Mouse (Mus musculus) kidney, embryonic 16.5 days (tissue): ENCODE data around the gene Chchd1. TPM values are rescaled to one million over a fixed set of nuclear protein-coding genes. Genes with fewer than 3 reads are reported as not detected.
A peak's percentile ranks its signal among the peaks of the same experiment; 100 is the strongest.

ENCODE experiments used
- ATAC-seq: fragments of 200-750 bp; cut with Nextera tagmentation; 2 replicates; pipeline ENCODE4 v1.8.0; 2017; ENCODE audit warnings: moderate TSS enrichment; ENCODE audit not compliant: low FRiP score, low TSS enrichment
- H3K27ac ChIP-seq: fragments of 300-500 bp; sonication (generic); 2 replicates; pipeline ENCODE4 v1.5.1; 2014; ENCODE audit warnings: low read length
- H3K27me3 ChIP-seq: fragments of 300-500 bp; sonication (generic); 2 replicates; pipeline ENCODE4 v1.6.1; 2014; ENCODE audit warnings: low read length, control low read depth, mixed read lengths; ENCODE audit not compliant: insufficient read depth
- H3K36me3 ChIP-seq: fragments of 300-500 bp; sonication (generic); 2 replicates; pipeline ENCODE4 v1.6.1; 2014; ENCODE audit warnings: low read length, control low read depth, mixed read lengths; ENCODE audit not compliant: insufficient read depth
- H3K4me1 ChIP-seq: fragments of 300-500 bp; sonication (generic); 2 replicates; pipeline ENCODE4 v1.6.1; 2014; ENCODE audit warnings: low read length, control low read depth, mixed read lengths; ENCODE audit not compliant: insufficient read depth
- H3K4me2 ChIP-seq: fragments of 300-500 bp; sonication (generic); replicated peaks from 2 replicates; pipeline ENCODE4 v1.6.1; 2014; ENCODE audit warnings: low read depth, low read length
- H3K4me3 ChIP-seq: fragments of 300-500 bp; sonication (generic); 2 replicates; pipeline ENCODE4 v1.5.1; 2014; ENCODE audit warnings: mild to moderate bottlenecking, low read length
- H3K9ac ChIP-seq: fragments of 300-500 bp; sonication (generic); replicated peaks from 2 replicates; pipeline ENCODE4 v1.6.1; 2014; ENCODE audit warnings: low read length
- H3K9me3 ChIP-seq: fragments of 300-500 bp; sonication (generic); 2 replicates; pipeline ENCODE4 v1.6.1; 2016; ENCODE audit warnings: low read length, control low read depth
- WGBS: fragments of 180-500 bp; shearing (Covaris S2); extraction: QIAGEN DNeasy Blood & Tissue Kit; methylation state at CpG from one replicate; pipeline ENCODE4 v1.1.7; 2014; 5-methylcytosine and 5-hydroxymethylcytosine counted together
- polyA plus RNA-seq: library from polyadenylated mRNA; unstranded; fragments of >200 nt; fragmentation: Nextera tagmentation; extraction: Ambion mirVana; gene quantifications from 2 replicates; pipeline ENCODE4 v1.2.1, GENCODE M21; 2015

The Chchd1 gene
- polyA plus RNA-seq, 1 experiment from 2014 or later, result 161 TPM

GRCm38 (mm10) chr14:20733952-20734774 is 31.4 kb downstream of the Chchd1 start, which contains the start of gene Ndst2:
Ndst2 (minus strand) TSS chr14:20734562.
- Histone ChIP-seq H3K9ac (peak within 1 kb of the TSS; percentile 96), H3K9me3 (no peaks in the 10 kb centered on the region), H3K36me3 (peaks cover 18% of the 10 kb centered on the region), H3K4me1 (peaks cover 22% of the 10 kb centered on the region), H3K27ac (peak within 1 kb of the TSS; percentile 91), H3K4me2 (peak within 1 kb of the TSS; percentile 88), H3K4me3 (peak within 1 kb of the TSS; percentile 69), H3K27me3 (no peaks in the 10 kb centered on the region)
- under 1% methylated on average over 78 of the region's 81 CpGs for WGBS
- ATAC-seq, result peak; percentile 99

- H3K9ac ChIP-seq, result no peak overlapping the region
- H3K4me2 ChIP-seq, result peak overlapping the region; percentile 88; the same call in 1 of the 2 replicates
- ATAC-seq, result no peak
- H3K27ac ChIP-seq, result peak overlapping the region; percentile 73
- no peaks in the 10 kb centered on the region for H3K9me3 ChIP-seq
- H3K27me3 ChIP-seq, result no peaks in the 10 kb centered on the region
- H3K4me3 ChIP-seq, result no peak overlapping the region
- H3K4me1 ChIP-seq, result peaks cover 22% of the 10 kb centered on the region
- 69% methylated on average over 2 of the region's 2 CpGs for WGBS
- H3K36me3 ChIP-seq, result peaks cover 15% of the 10 kb centered on the region
These were observed 32.2 kb downstream of the Chchd1 start for GRCm38 (mm10) chr14:20735052-20735451.

- Histone ChIP-seq H3K4me3 (no peak overlapping the region), H3K9me3 (no peaks in the 10 kb centered on the region), H3K4me1 (peaks cover 22% of the 10 kb centered on the region), H3K27me3 (no peaks in the 10 kb centered on the region), H3K27ac (0 out of 2 replicates have a peak overlapping the region, but pooled peaks have one; percentile 13), H3K4me2 (no peak overlapping the region), H3K9ac (no peak overlapping the region), H3K36me3 (peaks cover 17% of the 10 kb centered on the region)
- 81% methylated on average over 13 of the region's 13 CpGs for WGBS
- ATAC-seq, result no peak
These were observed 33.1 kb downstream of the Chchd1 start for GRCm38 (mm10) chr14:20735892-20736390.

- Histone ChIP-seq H3K4me2 (no peak overlapping the region), H3K4me1 (peaks cover 16% of the 10 kb centered on the region), H3K9me3 (no peaks in the 10 kb centered on the region), H3K9ac (no peak overlapping the region), H3K27me3 (no peaks in the 10 kb centered on the region), H3K27ac (no peak overlapping the region), H3K4me3 (no peak overlapping the region), H3K36me3 (peaks cover 17% of the 10 kb centered on the region)
- no peak for ATAC-seq
- WGBS, result 42% methylated on average over 14 of the region's 14 CpGs
These were observed 34.5 kb downstream of the Chchd1 start for GRCm38 (mm10) chr14:20737306-20737705.

- no peak overlapping the region for H3K27ac ChIP-seq
- no peak overlapping the region for H3K9ac ChIP-seq
- no peaks in the 10 kb centered on the region for H3K9me3 ChIP-seq
- H3K27me3 ChIP-seq, result no peaks in the 10 kb centered on the region
- no peak overlapping the region for H3K4me2 ChIP-seq
- peaks cover 20% of the 10 kb centered on the region for H3K36me3 ChIP-seq
- ATAC-seq, result no peak
- WGBS, result 88% methylated on average over 8 of the region's 8 CpGs
- no peak overlapping the region for H3K4me3 ChIP-seq
- peaks cover 9% of the 10 kb centered on the region for H3K4me1 ChIP-seq
These were observed 35.7 kb downstream of the Chchd1 start for GRCm38 (mm10) chr14:20738511-20738910.

GRCm38 (mm10) chr14:20741301-20741700 is 38.5 kb downstream of the Chchd1 start:
- Histone ChIP-seq H3K4me3 (no peak overlapping the region), H3K9me3 (no peaks in the 10 kb centered on the region), H3K9ac (no peak overlapping the region), H3K27me3 (no peaks in the 10 kb centered on the region), H3K27ac (no peak overlapping the region), H3K4me1 (no peaks in the 10 kb centered on the region), H3K36me3 (peaks cover 26% of the 10 kb centered on the region), H3K4me2 (no peak overlapping the region)
- 76% methylated on average over 9 of the region's 9 CpGs for WGBS
- no peak for ATAC-seq

- Histone ChIP-seq H3K27ac (no peak overlapping the region), H3K4me2 (no peak overlapping the region), H3K4me3 (no peak overlapping the region), H3K27me3 (no peaks in the 10 kb centered on the region), H3K9ac (no peak overlapping the region), H3K4me1 (no peaks in the 10 kb centered on the region), H3K9me3 (no peaks in the 10 kb centered on the region), H3K36me3 (peaks cover 26% of the 10 kb centered on the region)
- 75% methylated on average over 3 of the region's 3 CpGs for WGBS
- no peak for ATAC-seq
These were observed 40.8 kb downstream of the Chchd1 start for GRCm38 (mm10) chr14:20743614-20744013.

- Histone ChIP-seq H3K27ac (no peak overlapping the region), H3K4me2 (no peak overlapping the region), H3K4me1 (no peaks in the 10 kb centered on the region), H3K4me3 (no peak overlapping the region), H3K36me3 (peaks cover 14% of the 10 kb centered on the region), H3K9me3 (no peaks in the 10 kb centered on the region), H3K27me3 (no peaks in the 10 kb centered on the region), H3K9ac (no peak overlapping the region)
- no peak for ATAC-seq
- 83% methylated on average over 3 of the region's 3 CpGs for WGBS
These were observed 44.1 kb downstream of the Chchd1 start for GRCm38 (mm10) chr14:20746935-20747334.

- Histone ChIP-seq H3K36me3 (peaks cover 13% of the 10 kb centered on the region), H3K4me2 (no peak overlapping the region), H3K4me1 (no peaks in the 10 kb centered on the region), H3K9me3 (no peaks in the 10 kb centered on the region), H3K27ac (no peak overlapping the region), H3K9ac (no peak overlapping the region), H3K4me3 (no peak overlapping the region), H3K27me3 (no peaks in the 10 kb centered on the region)
- WGBS, result 69% methylated on average over 4 of the region's 4 CpGs
- ATAC-seq, result no peak
These were observed 45.6 kb downstream of the Chchd1 start for GRCm38 (mm10) chr14:20748388-20748787.

- Histone ChIP-seq H3K27me3 (no peaks in the 10 kb centered on the region), H3K4me2 (no peak overlapping the region), H3K9ac (no peak overlapping the region), H3K9me3 (no peaks in the 10 kb centered on the region), H3K36me3 (peaks cover 2% of the 10 kb centered on the region), H3K4me1 (no peaks in the 10 kb centered on the region), H3K4me3 (no peak overlapping the region), H3K27ac (no peak overlapping the region)
- ATAC-seq, result peak; percentile 35; the same call in 1 of the 2 replicates
- WGBS, result 84% methylated on average over 4 of the region's 4 CpGs
These were observed 46.8 kb downstream of the Chchd1 start for GRCm38 (mm10) chr14:20749494-20750051.
